Mouse (Mus musculus): ENCODE data around the gene Lmntd1.

- TF ChIP-seq POLR2A (IDR thresholded peaks at IDR 0.05; ENCODE audit: borderline replicate concordance, low read depth, low read length) (no peak), CTCF (IDR thresholded peaks at IDR 0.05; ENCODE audit: low read depth, low read length) (no peak)
Observed at GRCm38 (mm10) chr6:145348196-145348915, 265.8 kb downstream of the Lmntd1 start.
